Mouse (Mus musculus) heart, embryonic 12.5 days (tissue): ENCODE measurements around the gene Tnfrsf4. TPM values are rescaled to one million over a fixed set of nuclear protein-coding genes. Genes with fewer than 3 reads are reported as not detected.

Experiments
- ATAC-seq: fragments of 200-750 bp; cut with Nextera tagmentation; 2 replicates; pipeline ENCODE4 v1.8.0; 2017; ENCODE audit warnings: moderate TSS enrichment, moderate library complexity; ENCODE audit not compliant: insufficient number of reproducible peaks, low FRiP score
- H3K27ac ChIP-seq: fragments of 300-500 bp; sonication (generic); 2 replicates; pipeline ENCODE4 v1.5.1; 2016; ENCODE audit warnings: mild to moderate bottlenecking, moderate library complexity; ENCODE audit not compliant: poor library complexity, severe bottlenecking
- H3K27me3 ChIP-seq: fragments of 300-500 bp; sonication (generic); replicated peaks from 2 replicates; pipeline ENCODE4 v1.6.1; 2016; ENCODE audit warnings: mild to moderate bottlenecking, moderate library complexity
- H3K36me3 ChIP-seq: fragments of 300-500 bp; sonication (generic); 2 replicates; pipeline ENCODE4 v1.6.1; 2016; ENCODE audit warnings: mild to moderate bottlenecking, moderate library complexity
- H3K4me1 ChIP-seq: fragments of 300-500 bp; sonication (generic); replicated peaks from 2 replicates; pipeline ENCODE4 v1.6.1; 2016; ENCODE audit warnings: mild to moderate bottlenecking
- H3K4me2 ChIP-seq: fragments of 300-500 bp; sonication (generic); 2 replicates; pipeline ENCODE4 v1.6.1; 2016; ENCODE audit warnings: mild to moderate bottlenecking, moderate library complexity
- H3K4me3 ChIP-seq: fragments of 300-500 bp; sonication (generic); 2 replicates; pipeline ENCODE4 v1.5.1; 2016; ENCODE audit warnings: mild to moderate bottlenecking
- H3K9ac ChIP-seq: fragments of 300-500 bp; sonication (generic); 2 replicates; pipeline ENCODE4 v1.6.1; 2016; ENCODE audit warnings: mild to moderate bottlenecking, moderate library complexity
- H3K9me3 ChIP-seq: fragments of 300-500 bp; sonication (generic); replicated peaks from 2 replicates; pipeline ENCODE4 v1.6.1; 2016; ENCODE audit warnings: mild to moderate bottlenecking, moderate library complexity
- WGBS: fragments of 180-500 bp; shearing (Covaris S2); methylation state at CpG from one replicate; pipeline ENCODE4 v1.1.7; 2016; 5-methylcytosine and 5-hydroxymethylcytosine counted together
- polyA plus RNA-seq: library from polyadenylated mRNA; unstranded; fragments of >200 nt; fragmentation: Nextera tagmentation; extraction: Ambion mirVana; gene quantifications from 2 replicates; pipeline ENCODE4 v1.2.1, GENCODE M21; 2016

Gene Tnfrsf4
- polyA plus RNA-seq, 1 experiment from 2014 or later: 0.37 TPM

- Histone ChIP-seq H3K4me2 (peak overlapping the region; percentile 75), H3K36me3 (peaks cover 33% of the 10 kb centered on the region), H3K9ac (peak overlapping the region; percentile 82), H3K27ac (peak overlapping the region; percentile 93), H3K27me3 (no peaks in the 10 kb centered on the region), H3K9me3 (no peaks in the 10 kb centered on the region), H3K4me3 (peak overlapping the region; percentile 82), H3K4me1 (peaks cover 27% of the 10 kb centered on the region)
- under 1% methylated on average over 70 of the region's 70 CpGs for WGBS
- ATAC-seq: peak; percentile 89
Measured at GRCm38 (mm10) chr4:155992906-155993547, 20.6 kb upstream of the Tnfrsf4 start.

DNA sequence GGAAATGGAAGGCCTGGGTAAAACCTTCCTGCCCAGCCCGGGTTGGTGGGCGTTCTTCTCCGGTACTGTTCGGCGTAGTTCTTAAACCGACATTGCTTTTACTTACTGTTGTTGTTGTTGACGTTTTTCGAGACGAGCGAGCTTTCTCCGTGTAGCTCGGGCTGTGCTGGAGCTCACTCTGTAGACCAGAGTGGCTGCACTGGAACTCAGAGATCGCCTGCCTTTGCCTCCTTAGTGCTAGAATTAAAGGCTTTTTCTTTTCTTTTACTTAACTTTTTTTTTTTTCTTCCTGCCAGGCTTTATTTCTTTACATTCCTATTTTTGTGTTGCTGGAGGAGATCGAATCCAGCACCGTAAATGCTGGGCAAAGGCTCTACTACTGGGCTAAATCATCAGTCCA lies 20.0 kb upstream of the Tnfrsf4 start:
- H3K9me3 ChIP-seq: no peaks in the 10 kb centered on the region
- peak overlapping the region; percentile 82 for H3K9ac ChIP-seq
- H3K4me3 ChIP-seq: peak overlapping the region; percentile 82
- H3K4me2 ChIP-seq: peak overlapping the region; percentile 75
- peak overlapping the region; percentile 93 for H3K27ac ChIP-seq
- ATAC-seq: no peak
- peaks cover 38% of the 10 kb centered on the region for H3K36me3 ChIP-seq
- peaks cover 22% of the 10 kb centered on the region for H3K4me1 ChIP-seq
- H3K27me3 ChIP-seq: no peaks in the 10 kb centered on the region
- WGBS: 5% methylated on average over 15 of the region's 15 CpGs

GRCm38 (mm10) chr4:156004109-156004508 lies 9.5 kb upstream of the Tnfrsf4 start:
- Histone ChIP-seq H3K36me3 (peaks cover 91% of the 10 kb centered on the region), H3K27me3 (no peaks in the 10 kb centered on the region), H3K4me1 (no peaks in the 10 kb centered on the region), H3K9me3 (no peaks in the 10 kb centered on the region), H3K9ac (no peak overlapping the region), H3K4me2 (no peak overlapping the region), H3K27ac (no peak overlapping the region), H3K4me3 (no peak overlapping the region)
- WGBS: 84% methylated on average over 3 of the region's 3 CpGs
- no peak for ATAC-seq

GRCm38 (mm10) chr4:156008369-156008768 lies 5.3 kb upstream of the Tnfrsf4 start:
- Histone ChIP-seq H3K4me2 (no peak overlapping the region), H3K9ac (no peak overlapping the region), H3K4me3 (no peak overlapping the region), H3K27ac (no peak overlapping the region), H3K36me3 (peaks cover 92% of the 10 kb centered on the region), H3K27me3 (no peaks in the 10 kb centered on the region), H3K9me3 (no peaks in the 10 kb centered on the region), H3K4me1 (no peaks in the 10 kb centered on the region)
- no peak for ATAC-seq
- 94% methylated on average over 4 of the region's 4 CpGs for WGBS

DNA sequence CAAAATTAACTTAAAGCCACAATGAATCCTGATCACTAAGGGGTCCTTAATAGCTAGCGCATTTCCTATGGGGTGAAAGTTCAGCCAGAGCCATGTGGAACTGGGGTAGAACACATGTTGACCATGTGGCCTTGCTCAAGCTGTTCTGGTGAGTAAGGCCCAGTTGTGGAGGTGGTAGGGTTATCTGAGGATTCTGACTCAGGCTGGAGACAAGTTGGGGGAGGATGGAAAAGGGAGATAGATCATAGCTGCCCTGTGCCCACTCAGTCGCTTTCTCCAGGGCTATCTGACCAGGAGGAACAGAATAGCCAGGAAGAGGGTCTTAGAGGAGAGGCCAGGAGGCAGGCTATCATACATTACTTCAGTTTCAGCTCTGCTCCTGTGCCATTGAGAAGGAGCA lies 793 bp downstream of the Tnfrsf4 start:
- Histone ChIP-seq H3K9me3 (no peaks in the 10 kb centered on the region), H3K27ac (no peak overlapping the region), H3K27me3 (no peaks in the 10 kb centered on the region), H3K36me3 (peaks cover 56% of the 10 kb centered on the region), H3K9ac (no peak overlapping the region), H3K4me2 (no peak overlapping the region), H3K4me1 (0 out of 2 replicates have a peak, but pooled peaks cover 4% of the 10 kb centered on the region), H3K4me3 (no peak overlapping the region)
- WGBS: 78% methylated on average over 2 of the region's 2 CpGs
- no peak; the same call in 1 of the 2 replicates for ATAC-seq

GRCm38 (mm10) chr4:156019771-156020170 lies 6.1 kb downstream of the Tnfrsf4 start:
- Histone ChIP-seq H3K9ac (no peak overlapping the region), H3K4me3 (no peak overlapping the region), H3K36me3 (peaks cover 40% of the 10 kb centered on the region), H3K4me2 (no peak overlapping the region), H3K4me1 (peaks cover 14% of the 10 kb centered on the region), H3K27ac (no peak overlapping the region), H3K9me3 (no peaks in the 10 kb centered on the region), H3K27me3 (no peaks in the 10 kb centered on the region)
- no peak for ATAC-seq
- WGBS: 85% methylated on average over 12 of the region's 12 CpGs

DNA sequence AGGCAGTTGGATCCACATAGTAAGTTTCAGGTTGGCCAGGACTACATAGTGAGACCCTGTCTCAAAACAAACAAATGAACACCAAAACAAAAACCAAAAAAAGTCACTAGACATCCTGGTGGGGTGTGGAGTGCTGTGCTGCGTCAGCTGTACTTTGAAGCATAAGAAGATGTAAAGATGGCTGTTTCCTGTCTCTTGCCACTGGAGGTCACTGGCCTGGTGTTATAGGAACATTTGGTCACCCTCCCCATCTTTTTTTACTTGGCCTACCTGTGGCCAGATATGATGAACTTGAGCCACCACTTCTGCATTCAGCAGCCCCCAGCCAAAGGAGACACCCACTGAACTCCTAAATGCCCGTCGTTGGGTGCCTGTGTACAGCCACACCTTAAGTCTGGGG lies 7.7 kb downstream of the Tnfrsf4 start:
- Histone ChIP-seq H3K4me3 (no peak overlapping the region), H3K4me2 (no peak overlapping the region), H3K36me3 (peaks cover 30% of the 10 kb centered on the region), H3K4me1 (peaks cover 20% of the 10 kb centered on the region), H3K27me3 (no peaks in the 10 kb centered on the region), H3K9me3 (no peaks in the 10 kb centered on the region), H3K9ac (no peak overlapping the region), H3K27ac (no peak overlapping the region)
- no peak for ATAC-seq
- 62% methylated on average over 3 of the region's 3 CpGs for WGBS

GRCm38 (mm10) chr4:156021942-156022419 lies 8.3 kb downstream of the Tnfrsf4 start:
- peaks cover 31% of the 10 kb centered on the region for H3K36me3 ChIP-seq
- 37% methylated on average over 9 of the region's 9 CpGs for whole genome bisulfite sequencing
- no peak overlapping the region for H3K4me3 ChIP-seq
- no peak for ATAC-seq
- no peaks in the 10 kb centered on the region for H3K9me3 ChIP-seq
- H3K4me1 ChIP-seq: peaks cover 23% of the 10 kb centered on the region
- H3K27ac ChIP-seq: no peak overlapping the region
- no peaks in the 10 kb centered on the region for H3K27me3 ChIP-seq
- no peak overlapping the region for H3K9ac ChIP-seq
- H3K4me2 ChIP-seq: no peak overlapping the region

- Histone ChIP-seq H3K9ac (no peak overlapping the region), H3K27ac (no peak overlapping the region), H3K27me3 (no peaks in the 10 kb centered on the region), H3K9me3 (no peaks in the 10 kb centered on the region), H3K4me1 (peaks cover 23% of the 10 kb centered on the region), H3K36me3 (peaks cover 46% of the 10 kb centered on the region), H3K4me3 (no peak overlapping the region), H3K4me2 (no peak overlapping the region)
- no peak for ATAC-seq
- WGBS: 81% methylated on average over 9 of the region's 9 CpGs
Measured at GRCm38 (mm10) chr4:156023520-156023919, 9.9 kb downstream of the Tnfrsf4 start.

DNA sequence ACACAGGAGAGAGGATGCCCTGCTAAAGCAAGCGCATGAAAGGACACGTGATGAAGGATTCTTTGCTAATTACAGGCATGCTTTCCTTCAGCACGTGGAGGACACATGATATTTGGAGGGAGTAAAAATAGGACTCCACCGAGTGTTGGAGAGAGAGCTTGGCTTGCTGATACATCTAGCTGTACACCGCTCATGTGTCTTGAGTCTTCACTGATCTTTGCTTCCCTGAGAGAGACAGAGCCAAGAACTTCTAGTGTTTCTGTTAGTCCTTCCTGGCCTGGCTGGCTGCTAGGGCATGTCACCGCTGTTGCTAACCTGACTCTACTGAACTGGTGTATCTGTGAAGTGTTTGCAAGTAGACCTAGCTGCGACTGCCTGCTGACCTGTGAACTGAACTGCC lies 10.5 kb downstream of the Tnfrsf4 start:
- WGBS: 80% methylated on average over 7 of the region's 7 CpGs
- Histone ChIP-seq H3K27me3 (no peaks in the 10 kb centered on the region), H3K9ac (no peak overlapping the region), H3K4me1 (peaks cover 23% of the 10 kb centered on the region), H3K4me2 (no peak overlapping the region), H3K4me3 (no peak overlapping the region), H3K27ac (no peak overlapping the region), H3K36me3 (peaks cover 49% of the 10 kb centered on the region), H3K9me3 (no peaks in the 10 kb centered on the region)
- no peak for ATAC-seq

- peaks cover 39% of the 10 kb centered on the region for H3K36me3 ChIP-seq
- no peak within 1 kb of the TSS for H3K4me3 ChIP-seq
- H3K4me2 ChIP-seq: no peak within 1 kb of the TSS
- peak within 1 kb of the TSS; percentile 14; the same call in 1 of the 2 replicates for H3K9ac ChIP-seq
- peaks cover 33% of the 10 kb centered on the region for H3K4me1 ChIP-seq
- H3K27ac ChIP-seq: peak within 1 kb of the TSS; percentile 17; the same call in 1 of the 2 replicates
- 27% methylated on average over 4 of the region's 4 CpGs for WGBS
- H3K9me3 ChIP-seq: no peaks in the 10 kb centered on the region
- peak; percentile 39; the same call in 1 of the 2 replicates for ATAC-seq
- no peaks in the 10 kb centered on the region for H3K27me3 ChIP-seq
Measured at GRCm38 (mm10) chr4:156026013-156026412, 12.4 kb downstream of the Tnfrsf4 start, which contains the start of gene Tnfrsf18. Gene Tnfrsf18 (plus strand): TSS chr4:156026164.

DNA sequence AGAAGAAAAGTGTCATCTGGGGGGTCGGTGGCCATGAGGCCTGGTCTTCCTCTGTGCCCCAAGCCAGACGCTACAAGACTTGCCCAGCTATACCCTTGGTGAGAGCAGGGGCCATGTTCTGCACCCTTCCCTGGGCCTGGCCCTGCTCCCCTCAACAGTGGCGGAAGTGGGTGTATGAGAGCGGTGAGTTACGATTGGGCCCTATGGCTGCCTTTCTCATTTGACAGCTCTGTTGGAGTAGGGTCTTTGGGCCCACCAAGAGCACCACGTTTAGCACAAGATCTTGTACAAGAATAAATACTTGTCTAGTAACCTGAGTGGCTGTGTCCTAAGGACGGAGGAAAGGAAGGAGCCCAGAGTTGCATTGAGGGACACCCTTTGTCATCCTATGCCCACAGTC lies 14.9 kb downstream of the Tnfrsf4 start:
- Histone ChIP-seq H3K27me3 (no peaks in the 10 kb centered on the region), H3K9me3 (no peaks in the 10 kb centered on the region), H3K9ac (no peak overlapping the region), H3K4me1 (peaks cover 35% of the 10 kb centered on the region), H3K36me3 (peaks cover 29% of the 10 kb centered on the region), H3K4me3 (no peak overlapping the region), H3K4me2 (no peak overlapping the region), H3K27ac (no peak overlapping the region)
- ATAC-seq: no peak
- 88% methylated on average over 7 of the region's 7 CpGs for WGBS
